Mouse (Mus musculus) liver, adult 2 months (tissue): ENCODE data around the gene 5730596B20Rik.

ENCODE experiments used
- CTCF ChIP-seq: fragments of 200-500 bp; IDR thresholded peaks from 2 replicates; pipeline ENCODE4 v1.5.1; 2011; ENCODE audit warnings: low read depth, low read length, control low read depth
- POLR2A ChIP-seq: fragments of 200-500 bp; IDR thresholded peaks from 2 replicates; pipeline ENCODE4 v1.6.1; 2011; ENCODE audit warnings: low read length, control low read depth; ENCODE audit not compliant: insufficient read depth; ENCODE audit errors: extremely low read depth

GRCm38 (mm10) chr6:52217459-52217768 is 40.1 kb downstream of the 5730596B20Rik start:
- TF ChIP-seq POLR2A = no peak
- TF ChIP-seq CTCF = no peak
